Mouse (Mus musculus) heart, embryonic 14.5 days (tissue): ENCODE data around the gene Gipc3. TPM values are rescaled to one million over a fixed set of nuclear protein-coding genes. Genes with fewer than 3 reads are reported as not detected.
A peak's percentile ranks its signal among the peaks of the same experiment; 100 is the strongest.

Experiments
- ATAC-seq: fragments of 200-750 bp; cut with Nextera tagmentation; 2 replicates; pipeline ENCODE4 v1.8.0; 2017; ENCODE audit warnings: low read depth, moderate TSS enrichment; ENCODE audit not compliant: insufficient number of reproducible peaks, insufficient read depth, low FRiP score
- H3K27ac ChIP-seq, 2 experiments: fragments of 200-500 bp in 1 of 2; fragments of 300-500 bp in 1 of 2; sonication (generic) in 1 of 2; replicated peaks in 1 of 2; 2 replicates each; pipeline ENCODE4 v1.5.1; 2012 to 2014; ENCODE audit warnings: low read depth in 2 of 2, low read length in 2 of 2, control low read depth in 1 of 2, mild to moderate bottlenecking in 1 of 2, mixed read lengths in 1 of 2; ENCODE audit not compliant: control insufficient read depth in 1 of 2, insufficient read depth in 1 of 2
- H3K27me3 ChIP-seq: fragments of 300-500 bp; sonication (generic); 2 replicates; pipeline ENCODE4 v1.6.1; 2014; ENCODE audit warnings: mild to moderate bottlenecking, low read length, control low read depth; ENCODE audit not compliant: control insufficient read depth, insufficient read depth
- H3K36me3 ChIP-seq: fragments of 300-500 bp; sonication (generic); 2 replicates; pipeline ENCODE4 v1.6.1; 2014; ENCODE audit warnings: mild to moderate bottlenecking, control low read depth, low read length, mixed read lengths; ENCODE audit not compliant: control insufficient read depth, insufficient read depth
- H3K4me1 ChIP-seq, 2 experiments: fragments of 200-500 bp in 1 of 2; fragments of 300-500 bp in 1 of 2; sonication (generic) in 1 of 2; 2 replicates each; pipeline ENCODE4 v1.6.1; 2012 to 2014; ENCODE audit warnings: low read length in 2 of 2, control low read depth in 1 of 2, mixed read lengths in 1 of 2; ENCODE audit not compliant: control insufficient read depth in 2 of 2, insufficient read depth in 2 of 2
- H3K4me2 ChIP-seq: fragments of 300-500 bp; sonication (generic); 2 replicates; pipeline ENCODE4 v1.6.1; 2014; ENCODE audit warnings: mild to moderate bottlenecking, low read length
- H3K4me3 ChIP-seq, 2 experiments: fragments of 200-500 bp in 1 of 2; fragments of 300-500 bp in 1 of 2; sonication (generic) in 1 of 2; 2 replicates each; pipeline ENCODE4 v1.5.1; 2012 to 2014; ENCODE audit warnings: low read length in 2 of 2, mild to moderate bottlenecking in 2 of 2, control low read depth in 1 of 2, low read depth in 1 of 2, moderate library complexity in 1 of 2; ENCODE audit not compliant: control insufficient read depth in 1 of 2, insufficient read depth in 1 of 2
- H3K9ac ChIP-seq: fragments of 300-500 bp; sonication (generic); 2 replicates; pipeline ENCODE4 v1.6.1; 2014; ENCODE audit warnings: mild to moderate bottlenecking, low read length
- H3K9me3 ChIP-seq: fragments of 300-500 bp; sonication (generic); 2 replicates; pipeline ENCODE4 v1.6.1; 2016; ENCODE audit warnings: low read length, control low read depth; ENCODE audit not compliant: control insufficient read depth
- WGBS: fragments of 180-500 bp; shearing (Covaris S2); extraction: QIAGEN DNeasy Blood & Tissue Kit; methylation state at CpG from one replicate; pipeline ENCODE4 v1.1.7; 2014; 5-methylcytosine and 5-hydroxymethylcytosine counted together
- polyA plus RNA-seq: library from polyadenylated mRNA; unstranded; fragments of >200 nt; fragmentation: Nextera tagmentation; extraction: Ambion mirVana; gene quantifications from 2 replicates; pipeline ENCODE4 v1.2.1, GENCODE M21; 2014

Gene Gipc3
- polyA plus RNA-seq, 1 experiment from 2014 or later: 0.11 TPM

DNA sequence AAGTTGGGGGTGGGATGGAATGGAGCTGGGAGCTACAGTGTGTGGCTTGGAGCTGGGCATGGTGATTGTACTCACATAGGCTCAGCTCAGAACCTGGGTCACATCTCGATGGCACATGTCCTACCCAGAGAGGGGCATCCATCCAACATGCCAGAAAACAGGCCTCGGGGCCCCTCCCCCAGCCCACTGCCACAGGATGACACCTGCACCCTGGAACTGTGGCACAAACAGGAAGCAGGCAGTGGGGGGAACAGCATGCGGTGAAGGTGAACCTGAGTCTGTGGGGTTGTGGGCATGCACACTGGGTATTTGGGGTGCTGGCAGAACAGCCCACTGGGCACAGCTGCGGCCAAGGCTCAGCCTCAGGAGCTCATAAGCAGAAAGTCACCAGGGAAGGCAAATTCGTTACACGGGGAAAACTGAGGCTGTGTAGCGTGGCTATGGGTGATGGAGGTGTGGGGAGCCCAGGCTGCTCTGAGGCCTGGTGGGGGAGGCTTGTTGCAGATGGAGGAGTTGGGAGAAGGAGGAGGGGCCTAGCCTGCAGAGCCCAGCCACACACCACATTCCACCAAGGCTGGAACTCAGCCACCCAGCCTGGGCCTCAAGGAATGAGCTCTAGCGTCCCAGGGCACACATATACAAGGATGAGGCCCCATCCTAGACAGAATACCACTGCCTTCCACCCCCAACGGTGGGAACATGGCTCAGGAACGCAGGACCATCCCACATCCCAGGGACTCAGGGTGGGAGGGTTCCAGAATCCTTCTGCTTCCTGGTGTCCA lies 13.7 kb downstream of the Gipc3 start:
- Histone ChIP-seq H3K4me3 (peak overlapping the region; percentile 4 to 7; a peak in 3 of 4 replicates), H3K4me2 (peak overlapping the region; percentile 52), H3K36me3 (peaks cover 33% of the 10 kb centered on the region), H3K27ac (peak overlapping the region; percentile 93 to 96), H3K4me1 (peaks cover 37 to 40% of the 10 kb centered on the region in 2 experiments), H3K9me3 (no peaks in the 10 kb centered on the region), H3K27me3 (no peaks in the 10 kb centered on the region), H3K9ac (peak overlapping the region; percentile 58)
- WGBS: 40% methylated on average over 10 of the region's 10 CpGs
- peak; percentile 69 for ATAC-seq

DNA sequence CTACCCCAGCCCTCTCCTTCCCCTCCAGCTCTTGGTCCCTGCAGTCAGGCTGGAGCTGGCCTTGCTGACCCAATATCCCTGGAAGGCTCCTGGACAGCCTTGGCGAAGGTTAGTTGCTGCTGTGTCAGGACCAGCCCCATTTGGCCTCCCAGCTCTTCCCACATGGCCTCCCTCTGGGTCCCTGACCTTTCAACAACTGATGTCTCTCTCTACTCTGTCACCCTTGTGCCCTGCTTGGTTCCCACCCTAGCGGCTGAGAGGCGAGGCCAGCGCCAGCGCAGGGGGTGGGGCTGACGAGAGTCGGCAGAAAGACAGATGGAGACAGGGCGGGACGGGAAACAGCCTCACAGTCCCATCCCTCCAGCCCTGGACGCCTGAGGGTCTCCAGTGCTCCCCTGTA lies 14.7 kb downstream of the Gipc3 start, which contains the start of gene Tbxa2r:
Gene Tbxa2r (plus strand): TSS at position 346 of the 400 bp plus-strand sequence.
- Histone ChIP-seq H3K36me3 (peaks cover 41% of the 10 kb centered on the region), H3K9ac (peak within 1 kb of the TSS; percentile 58), H3K4me2 (peak within 1 kb of the TSS; percentile 52), H3K27me3 (no peaks in the 10 kb centered on the region), H3K27ac (peak within 1 kb of the TSS; percentile 93 to 96), H3K4me3 (peak within 1 kb of the TSS; percentile 4 to 7; a peak in 3 of 4 replicates), H3K4me1 (peaks cover 37 to 40% of the 10 kb centered on the region in 2 experiments), H3K9me3 (no peaks in the 10 kb centered on the region)
- peak; percentile 32 for ATAC-seq
- 1% methylated on average over 10 of the region's 10 CpGs for WGBS

DNA sequence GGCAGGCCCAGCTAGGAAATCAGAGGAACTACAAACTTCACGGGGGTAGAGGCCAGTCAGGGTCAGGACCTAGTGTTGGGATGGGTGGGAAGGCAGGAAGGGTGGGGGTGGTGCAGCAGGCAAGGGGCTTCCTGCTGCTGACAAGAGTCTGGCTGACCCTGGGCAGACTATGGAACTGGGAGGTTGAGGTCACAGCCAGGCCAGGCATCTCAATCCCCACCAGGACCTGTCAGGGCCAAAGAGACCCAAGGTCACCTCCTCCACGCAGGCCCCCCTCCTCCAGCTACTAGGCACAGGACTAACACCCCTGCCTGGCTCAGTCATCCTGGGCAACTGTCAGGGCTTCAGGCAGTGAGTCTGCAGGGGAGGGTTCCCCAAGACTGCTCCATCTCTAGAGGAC lies 15.1 kb downstream of the Gipc3 start:
- H3K27ac ChIP-seq: peak overlapping the region; percentile 93 to 96
- peaks cover 44% of the 10 kb centered on the region for H3K36me3 ChIP-seq
- no peaks in the 10 kb centered on the region for H3K27me3 ChIP-seq
- H3K4me1 ChIP-seq: peaks cover 37 to 40% of the 10 kb centered on the region in 2 experiments
- 11% methylated on average over 2 of the region's 2 CpGs for WGBS
- no peak for ATAC-seq
- no peaks in the 10 kb centered on the region for H3K9me3 ChIP-seq
- H3K9ac ChIP-seq: peak overlapping the region; percentile 58
- H3K4me2 ChIP-seq: peak overlapping the region; percentile 52
- no peak overlapping the region for H3K4me3 ChIP-seq

DNA sequence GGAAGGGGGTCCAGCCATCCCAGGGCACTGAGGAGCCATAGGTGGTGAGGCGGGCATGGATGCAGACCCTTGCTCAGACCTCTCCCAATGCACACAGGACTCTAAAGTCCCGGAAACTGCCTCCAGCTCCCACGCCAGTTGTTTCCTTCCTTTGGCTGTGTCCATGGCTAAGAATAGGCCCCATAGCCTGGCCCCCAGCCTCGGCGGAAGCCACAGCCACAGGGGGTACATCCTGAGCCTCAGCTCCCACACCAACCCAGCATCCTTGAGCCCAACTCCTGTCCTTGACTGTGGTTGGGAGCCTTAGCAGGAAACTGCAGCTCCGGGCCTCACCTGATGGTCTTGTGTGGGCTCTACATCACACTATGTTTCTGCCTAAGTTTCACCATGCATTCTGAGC lies 16.2 kb downstream of the Gipc3 start:
- H3K9me3 ChIP-seq: no peaks in the 10 kb centered on the region
- peaks cover 33 to 40% of the 10 kb centered on the region in 2 experiments for H3K4me1 ChIP-seq
- peak overlapping the region; percentile 42 to 45 for H3K27ac ChIP-seq
- H3K27me3 ChIP-seq: no peaks in the 10 kb centered on the region
- H3K4me2 ChIP-seq: no peak overlapping the region; the same call in 1 of the 2 replicates
- no peak for ATAC-seq
- 51% methylated on average over 6 of the region's 6 CpGs for WGBS
- no peak overlapping the region for H3K9ac ChIP-seq
- peaks cover 52% of the 10 kb centered on the region for H3K36me3 ChIP-seq
- H3K4me3 ChIP-seq: no peak overlapping the region

DNA sequence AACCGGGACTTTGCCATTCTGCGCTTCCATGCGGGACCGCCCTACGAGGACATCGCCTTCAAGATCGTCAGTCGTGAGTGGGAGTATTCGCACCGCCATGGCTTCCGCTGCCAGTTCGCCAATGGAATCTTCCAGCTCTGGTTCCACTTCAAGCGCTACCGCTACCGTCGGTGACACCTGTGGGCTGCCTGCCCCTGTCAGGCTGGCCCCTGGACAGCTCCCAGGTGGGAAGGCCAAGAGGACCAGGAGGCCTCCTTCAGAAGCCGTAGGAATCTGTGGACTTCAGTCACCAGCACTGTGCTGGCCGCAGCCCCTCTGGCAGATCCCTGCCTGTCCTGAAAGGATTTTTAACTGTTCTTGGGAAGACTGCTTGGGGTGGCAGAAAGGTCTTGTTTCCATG lies 17.3 kb downstream of the Gipc3 start:
- peaks cover 52% of the 10 kb centered on the region for H3K36me3 ChIP-seq
- no peak overlapping the region for H3K9ac ChIP-seq
- no peaks in the 10 kb centered on the region for H3K27me3 ChIP-seq
- peaks cover 28 to 36% of the 10 kb centered on the region in 2 experiments for H3K4me1 ChIP-seq
- no peak overlapping the region for H3K4me2 ChIP-seq
- H3K9me3 ChIP-seq: no peaks in the 10 kb centered on the region
- no peak overlapping the region for H3K27ac ChIP-seq
- no peak overlapping the region for H3K4me3 ChIP-seq
- WGBS: 90% methylated on average over 18 of the region's 18 CpGs
- ATAC-seq: no peak

DNA sequence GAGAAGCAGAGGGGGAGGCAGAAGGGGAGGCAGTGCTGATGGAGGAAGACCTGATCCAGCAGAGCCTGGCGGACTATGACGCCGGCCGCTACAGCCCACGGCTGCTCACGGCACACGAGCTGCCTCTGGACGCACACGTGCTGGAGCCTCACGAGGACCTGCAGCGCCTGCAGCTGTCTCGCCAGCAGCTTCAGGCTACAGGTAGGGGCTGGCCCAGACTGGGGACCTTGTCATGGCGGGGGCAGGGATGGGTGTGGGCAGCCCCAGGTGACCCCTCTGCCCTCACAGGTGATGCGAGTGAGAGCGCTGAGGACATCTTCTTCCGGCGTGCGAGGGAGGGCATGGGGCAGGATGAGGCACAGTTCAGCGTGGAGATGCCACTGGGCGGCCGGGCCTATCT lies 17.9 kb downstream of the Gipc3 start:
- Histone ChIP-seq H3K36me3 (peaks cover 52% of the 10 kb centered on the region), H3K9me3 (no peaks in the 10 kb centered on the region), H3K27me3 (no peaks in the 10 kb centered on the region), H3K4me1 (peaks cover 24 to 32% of the 10 kb centered on the region in 2 experiments), H3K4me2 (no peak overlapping the region), H3K9ac (no peak overlapping the region), H3K27ac (no peak overlapping the region), H3K4me3 (no peak overlapping the region)
- WGBS: 93% methylated on average over 21 of the region's 21 CpGs
- no peak for ATAC-seq

DNA sequence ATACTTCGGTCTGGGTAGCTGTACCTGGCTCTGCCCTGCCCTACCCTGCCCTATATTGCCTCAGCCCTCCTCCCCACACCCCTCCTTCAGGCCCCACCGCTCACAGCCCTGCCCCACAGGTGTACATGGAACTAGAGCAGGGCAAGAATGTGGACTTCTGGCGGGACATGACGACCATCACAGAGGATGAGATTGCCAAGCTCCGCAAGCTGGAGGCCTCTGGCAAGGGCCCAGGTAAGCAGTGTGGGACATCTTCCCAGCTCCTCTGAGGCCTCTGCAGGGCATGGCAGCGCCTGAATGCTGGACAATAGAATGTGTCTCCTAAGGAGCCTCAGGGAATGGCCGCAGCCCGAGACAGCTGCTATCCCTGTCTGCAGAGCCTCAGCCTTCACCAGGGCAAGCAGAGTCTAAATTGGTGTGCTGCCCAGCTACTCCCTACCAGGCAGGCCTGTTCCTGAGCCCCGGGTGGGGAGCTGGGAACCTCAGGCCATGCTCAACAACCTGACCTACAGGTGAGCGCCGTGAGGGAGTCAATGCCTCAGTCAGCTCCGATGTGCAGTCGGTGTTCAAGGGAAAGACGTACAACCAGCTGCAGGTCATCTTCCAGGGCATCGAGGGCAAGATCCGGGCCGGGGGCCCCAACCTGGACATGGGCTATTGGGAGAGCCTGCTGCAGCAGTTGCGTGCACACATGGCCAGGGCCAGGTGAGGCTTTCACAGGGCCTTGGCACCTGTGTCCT lies 19.1 kb downstream of the Gipc3 start:
- H3K9ac ChIP-seq: no peak overlapping the region
- peaks cover 52% of the 10 kb centered on the region for H3K36me3 ChIP-seq
- no peak for ATAC-seq
- no peaks in the 10 kb centered on the region for H3K9me3 ChIP-seq
- no peak overlapping the region for H3K4me2 ChIP-seq
- 92% methylated on average over 18 of the region's 18 CpGs for WGBS
- no peaks in the 10 kb centered on the region for H3K27me3 ChIP-seq
- peaks cover 22 to 30% of the 10 kb centered on the region in 2 experiments for H3K4me1 ChIP-seq
- no peak overlapping the region for H3K27ac ChIP-seq
- H3K4me3 ChIP-seq: no peak overlapping the region
